Mouse (Mus musculus) erythroblast, embryonic 14.5 days (primary cell): ENCODE data around the gene Snd1. TPM values are rescaled to one million over a fixed set of nuclear protein-coding genes. Genes with fewer than 3 reads are reported as not detected.

ENCODE experiments used
- H3K27me3 ChIP-seq: 2 replicates; pipeline ENCODE4 v1.6.1; 2012; ENCODE audit warnings: inconsistent platforms; ENCODE audit not compliant: control insufficient read depth
- H3K36me3 ChIP-seq: 2 replicates; pipeline ENCODE4 v1.6.1; 2012; ENCODE audit warnings: mild to moderate bottlenecking, inconsistent platforms; ENCODE audit not compliant: control insufficient read depth
- H3K4me1 ChIP-seq: 2 replicates; pipeline ENCODE4 v1.6.1; 2012; ENCODE audit warnings: inconsistent platforms; ENCODE audit not compliant: control insufficient read depth
- H3K4me3 ChIP-seq: replicated peaks from 2 replicates; pipeline ENCODE3; 2012; ENCODE audit warnings: moderate library complexity, mild to moderate bottlenecking, inconsistent platforms
- H3K9me3 ChIP-seq: 2 replicates; pipeline ENCODE4 v1.6.1; 2012; ENCODE audit warnings: low read length, inconsistent platforms, mixed read lengths; ENCODE audit not compliant: control insufficient read depth
- GATA1 ChIP-seq: IDR thresholded peaks from 2 replicates; pipeline ENCODE4 v1.6.1; 2012; ENCODE audit warnings: low read length, inconsistent platforms, mixed read lengths
- TAL1 ChIP-seq: IDR thresholded peaks from 3 replicates; pipeline ENCODE4 v1.6.1; 2012; ENCODE audit warnings: low read length, inconsistent platforms, mixed read lengths
- polyA plus RNA-seq: library from polyadenylated mRNA; stranded (reverse); fragments of >175 nt; gene quantifications from 2 replicates; pipeline ENCODE4 v1.2.3, GENCODE M21; 2012

Gene Snd1
- polyA plus RNA-seq, 1 experiment = 1.9 TPM

DNA sequence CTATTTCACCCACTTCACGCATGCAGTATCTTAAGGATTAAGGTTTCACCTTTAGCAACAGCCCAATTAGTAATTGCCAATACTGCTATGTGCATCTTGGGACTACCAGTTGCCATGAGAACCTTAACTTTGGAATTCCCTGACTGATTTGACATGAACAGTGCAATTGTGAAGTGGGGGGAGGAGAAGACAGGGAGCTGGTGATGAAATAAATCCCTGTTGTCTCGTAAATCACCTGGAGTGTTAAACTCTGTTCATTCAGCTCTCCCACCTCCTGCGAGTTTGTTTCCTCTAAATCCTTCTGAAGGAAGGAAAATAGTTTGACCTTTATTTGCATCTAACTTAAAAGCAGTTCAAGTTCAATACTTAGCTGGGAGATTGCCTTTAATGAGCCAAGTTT is 286.8 kb downstream of the Snd1 start:
- Histone ChIP-seq H3K4me1 (no peaks in the 10 kb centered on the region), H3K4me3 (no peak overlapping the region), H3K27me3 (no peaks in the 10 kb centered on the region), H3K36me3 (peaks cover under 1% of the 10 kb centered on the region; the same call in 1 of the 2 replicates), H3K9me3 (no peaks in the 10 kb centered on the region)
- TF ChIP-seq GATA1 (no peak), TAL1 (no peak)

DNA sequence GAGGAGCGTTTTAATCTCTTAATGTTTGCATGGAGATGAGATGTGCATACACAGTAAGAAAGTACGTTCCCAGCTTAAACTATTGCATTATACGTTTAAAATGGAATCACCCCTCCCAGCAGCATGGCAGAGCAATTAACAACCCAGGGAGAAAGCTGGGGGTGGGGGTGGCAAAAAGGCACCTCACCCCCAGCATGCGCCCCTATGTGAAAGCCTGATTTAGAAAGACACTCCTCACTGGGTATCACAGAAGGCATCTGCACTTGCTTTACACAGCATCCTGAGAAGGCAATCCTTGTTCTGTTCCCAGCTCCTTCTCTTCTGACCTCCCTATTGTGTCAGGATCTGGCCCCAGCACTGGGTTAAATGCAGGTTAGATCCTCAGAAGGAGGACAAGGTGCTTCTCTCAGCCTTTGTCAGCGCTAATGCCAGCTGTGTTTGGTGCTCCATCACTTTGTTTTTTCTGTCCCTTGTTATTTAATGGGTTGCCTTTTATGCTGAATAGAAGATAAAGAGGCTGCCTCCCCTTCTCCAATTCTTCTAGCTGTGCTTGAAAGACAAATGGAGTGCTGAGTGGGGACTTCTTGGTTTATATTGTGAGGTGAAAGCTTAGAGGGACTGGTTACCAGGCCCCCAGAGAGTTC is 287.3 kb downstream of the Snd1 start:
- H3K27me3 ChIP-seq = no peaks in the 10 kb centered on the region
- no peak for TF ChIP-seq TAL1
- no peak for TF ChIP-seq GATA1
- no peaks in the 10 kb centered on the region for H3K36me3 ChIP-seq
- H3K4me3 ChIP-seq = no peak overlapping the region
- H3K4me1 ChIP-seq = no peaks in the 10 kb centered on the region
- H3K9me3 ChIP-seq = no peaks in the 10 kb centered on the region

DNA sequence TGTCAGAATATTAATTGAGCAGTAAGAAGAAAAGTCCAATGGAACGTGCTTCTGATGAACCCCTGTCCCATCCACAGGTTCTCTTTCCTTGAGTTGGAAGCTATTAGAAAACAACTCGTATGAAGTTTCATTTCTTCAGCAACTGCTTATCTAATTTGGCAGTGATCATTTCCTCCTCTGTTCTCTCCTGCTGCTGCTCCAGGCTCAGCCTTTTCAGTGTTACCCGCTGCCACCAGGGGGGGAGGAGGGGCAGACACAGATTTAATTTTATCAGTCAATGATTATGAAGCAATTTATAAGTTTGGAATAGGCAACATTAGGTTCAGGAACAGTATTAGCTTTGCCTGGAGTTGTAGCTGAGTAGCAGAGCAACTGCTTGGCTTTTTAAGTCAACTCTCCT is 291.7 kb downstream of the Snd1 start:
- H3K36me3 ChIP-seq = peaks cover 11% of the 10 kb centered on the region
- no peak overlapping the region for H3K4me3 ChIP-seq
- H3K9me3 ChIP-seq = no peaks in the 10 kb centered on the region
- no peaks in the 10 kb centered on the region for H3K27me3 ChIP-seq
- H3K4me1 ChIP-seq = no peaks in the 10 kb centered on the region
- TF ChIP-seq GATA1 = no peak
- no peak for TF ChIP-seq TAL1

DNA sequence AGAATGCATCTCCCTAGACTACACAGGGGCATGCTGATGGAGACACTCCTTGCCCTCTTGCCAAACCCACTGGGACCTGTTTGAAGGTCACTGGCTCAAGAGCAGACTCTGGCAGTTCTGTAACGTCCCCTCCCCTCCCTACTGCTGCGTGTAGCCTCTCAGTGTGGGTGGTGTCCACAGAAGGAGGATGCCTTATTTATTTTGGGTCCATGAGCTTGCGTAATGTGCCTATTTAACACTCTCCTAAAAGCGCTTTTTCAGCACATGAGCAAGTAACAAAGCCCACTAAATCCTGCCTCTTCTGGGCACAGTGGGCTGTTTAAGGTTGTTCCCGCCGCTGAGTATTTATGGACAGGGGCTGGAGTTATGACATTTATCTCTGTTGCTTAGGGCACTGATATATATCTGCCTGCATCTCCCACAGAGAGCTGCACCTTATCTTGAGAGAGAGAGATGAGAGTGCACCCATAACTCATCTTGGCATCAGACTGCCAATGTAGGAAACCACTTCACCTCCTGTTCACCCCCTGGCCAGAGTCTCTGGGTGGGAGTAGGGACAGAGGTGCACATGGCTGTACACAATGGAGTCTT is 293.0 kb downstream of the Snd1 start:
- H3K4me3 ChIP-seq = no peak overlapping the region
- no peaks in the 10 kb centered on the region for H3K9me3 ChIP-seq
- H3K36me3 ChIP-seq = peaks cover 11% of the 10 kb centered on the region
- H3K27me3 ChIP-seq = no peaks in the 10 kb centered on the region
- TF ChIP-seq TAL1 (no peak), GATA1 (no peak)
- H3K4me1 ChIP-seq = no peaks in the 10 kb centered on the region

DNA sequence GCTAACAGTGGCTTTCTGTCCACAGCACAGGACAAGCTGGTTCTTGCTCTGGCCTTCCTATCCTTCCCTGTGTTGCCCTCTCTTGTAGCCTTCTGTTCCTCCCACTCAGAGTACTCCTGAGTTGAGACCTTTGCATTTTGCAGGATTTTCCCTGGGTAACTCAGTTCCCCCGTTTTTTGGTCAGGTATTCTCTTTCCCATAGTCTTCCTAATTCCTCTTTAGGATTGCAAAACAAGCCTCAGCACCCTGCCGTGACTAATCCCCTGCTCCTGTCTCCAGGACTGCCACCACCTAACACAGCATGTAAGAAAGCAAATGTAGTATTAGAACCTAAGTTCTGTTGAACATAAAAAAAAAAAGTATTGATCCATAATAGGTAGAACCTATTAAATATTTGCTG is 296.4 kb downstream of the Snd1 start:
- no peaks in the 10 kb centered on the region for H3K4me1 ChIP-seq
- H3K9me3 ChIP-seq = no peaks in the 10 kb centered on the region
- TF ChIP-seq GATA1 (no peak), TAL1 (no peak)
- no peak overlapping the region for H3K4me3 ChIP-seq
- H3K36me3 ChIP-seq = peaks cover 11% of the 10 kb centered on the region
- H3K27me3 ChIP-seq = no peaks in the 10 kb centered on the region

DNA sequence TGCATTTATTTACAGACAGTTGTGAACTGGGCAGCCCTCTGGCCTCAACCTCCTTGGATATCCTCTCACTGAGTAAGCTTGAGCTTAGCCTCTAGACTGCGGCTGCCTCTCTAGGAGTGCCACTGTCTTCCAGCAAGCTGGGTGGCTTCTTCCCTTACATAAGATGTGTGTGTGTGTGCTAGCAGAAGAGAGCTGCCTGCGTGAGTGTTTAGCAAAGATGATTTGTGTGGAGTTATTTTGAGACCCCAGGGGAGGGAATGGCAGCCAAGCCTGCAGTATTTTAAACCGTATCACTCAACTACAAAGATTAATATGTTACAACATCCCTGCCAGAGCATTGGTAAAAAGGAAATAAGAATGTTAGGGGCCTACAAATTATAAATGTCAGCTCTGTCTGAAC is 306.8 kb downstream of the Snd1 start:
- peaks cover 6% of the 10 kb centered on the region for H3K4me1 ChIP-seq
- H3K4me3 ChIP-seq = no peak overlapping the region
- no peak for TF ChIP-seq TAL1
- TF ChIP-seq GATA1 = no peak
- no peaks in the 10 kb centered on the region for H3K9me3 ChIP-seq
- H3K27me3 ChIP-seq = no peaks in the 10 kb centered on the region
- H3K36me3 ChIP-seq = peaks cover 2% of the 10 kb centered on the region; the same call in 1 of the 2 replicates

DNA sequence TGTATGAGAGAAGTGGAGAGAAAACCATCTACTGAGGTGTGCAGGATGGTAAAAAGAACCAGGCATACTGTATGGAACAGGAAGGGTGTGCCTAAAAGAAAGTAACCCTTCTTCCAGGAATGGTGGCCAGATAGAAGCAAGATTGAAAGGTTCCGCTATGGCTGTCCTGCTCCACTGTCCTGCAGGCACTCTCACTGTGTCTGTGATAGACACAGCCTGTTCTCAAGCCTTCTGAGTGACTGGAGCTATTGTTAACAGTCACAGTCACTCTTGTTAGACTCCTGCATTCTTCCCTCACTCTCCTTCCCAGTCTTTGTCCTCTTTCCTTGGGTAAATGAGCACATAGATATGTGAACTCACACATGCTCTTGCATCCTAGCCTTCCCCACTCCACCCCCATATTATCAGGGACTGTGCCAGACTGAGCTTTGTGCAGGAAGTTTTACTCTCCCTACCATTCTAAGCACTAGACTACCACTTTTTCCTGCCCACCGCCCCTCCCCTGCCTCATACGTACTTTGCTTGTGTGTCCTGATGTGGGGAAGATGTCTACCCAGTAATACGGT is 308.2 kb downstream of the Snd1 start:
- no peaks in the 10 kb centered on the region for H3K9me3 ChIP-seq
- peaks cover 2% of the 10 kb centered on the region; the same call in 1 of the 2 replicates for H3K36me3 ChIP-seq
- no peak for TF ChIP-seq TAL1
- TF ChIP-seq GATA1 = no peak
- no peak overlapping the region for H3K4me3 ChIP-seq
- peaks cover 15% of the 10 kb centered on the region for H3K4me1 ChIP-seq
- H3K27me3 ChIP-seq = no peaks in the 10 kb centered on the region

DNA sequence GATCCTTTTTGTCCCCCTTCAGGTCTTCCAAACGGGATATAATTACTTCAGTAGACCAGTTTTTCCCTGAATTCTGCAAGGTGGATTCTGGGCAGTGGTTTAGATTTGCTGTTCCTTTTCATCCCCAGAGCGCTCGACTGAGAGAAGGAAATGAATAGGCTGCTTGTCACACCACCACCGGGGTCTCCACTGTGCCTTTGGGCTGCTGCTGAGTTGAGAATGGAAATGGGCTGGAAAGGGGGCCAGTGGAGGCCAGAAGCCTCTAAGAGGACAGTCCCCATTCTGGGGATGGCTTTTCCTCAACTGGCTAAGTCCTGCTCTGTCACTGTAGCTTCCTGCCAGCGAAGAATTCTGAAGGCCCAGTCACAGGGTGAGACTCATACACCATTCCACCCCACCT is 309.0 kb downstream of the Snd1 start:
- Histone ChIP-seq H3K36me3 (peaks cover 2% of the 10 kb centered on the region; the same call in 1 of the 2 replicates), H3K4me1 (peaks cover 15% of the 10 kb centered on the region)
- TF ChIP-seq GATA1 = no peak
- no peak for TF ChIP-seq TAL1

DNA sequence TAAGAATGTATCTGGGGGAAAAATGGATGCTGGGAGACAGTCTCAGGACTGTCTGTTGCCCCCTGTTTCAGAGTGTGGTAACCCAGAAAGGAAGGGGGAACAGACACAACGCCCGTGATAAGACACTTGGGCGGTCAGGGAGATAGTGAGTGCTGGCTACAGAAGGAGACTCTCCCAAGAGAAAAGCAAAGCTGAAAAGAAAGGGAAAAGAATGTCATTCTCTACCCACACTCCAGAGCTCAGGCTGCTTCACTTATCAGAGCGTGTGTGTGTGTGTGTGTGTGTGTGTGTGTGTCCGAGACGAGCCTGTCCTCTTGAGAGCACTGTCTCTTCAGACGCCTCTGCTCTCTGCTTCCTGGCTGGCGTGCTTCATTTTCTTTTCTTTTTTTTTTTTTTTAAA is 310.8 kb downstream of the Snd1 start:
- Histone ChIP-seq H3K4me3 (no peak overlapping the region), H3K27me3 (no peaks in the 10 kb centered on the region), H3K4me1 (peaks cover 15% of the 10 kb centered on the region), H3K36me3 (peaks cover 3% of the 10 kb centered on the region), H3K9me3 (no peaks in the 10 kb centered on the region)
- TF ChIP-seq TAL1 (no peak), GATA1 (no peak)

More for the DNA sequence above, 309.0 kb downstream of the Snd1 start:
- no peaks in the 10 kb centered on the region for H3K27me3 ChIP-seq
- H3K4me3 ChIP-seq = no peak overlapping the region
- H3K9me3 ChIP-seq = no peaks in the 10 kb centered on the region

DNA sequence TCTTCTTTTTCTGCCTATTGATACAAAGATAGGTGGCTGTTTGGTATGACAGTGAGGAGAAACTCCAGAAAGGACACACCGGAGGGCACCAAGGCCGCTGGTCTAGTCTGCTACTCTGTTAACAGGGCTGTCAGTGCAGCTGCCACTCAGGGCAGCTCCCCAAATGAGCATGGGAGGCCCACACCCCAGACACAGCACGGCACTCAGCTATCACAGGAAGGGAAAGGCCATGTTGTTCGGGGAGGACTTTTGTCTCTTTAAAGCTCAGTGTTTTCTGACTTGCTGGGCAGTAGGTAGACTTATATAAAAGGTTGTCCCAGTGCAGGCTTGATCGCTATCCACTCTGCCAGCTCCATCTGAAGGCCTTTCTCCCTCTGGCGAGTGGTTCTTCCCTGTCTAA is 312.2 kb downstream of the Snd1 start:
- TF ChIP-seq TAL1 (no peak), GATA1 (no peak)
- H3K9me3 ChIP-seq = no peaks in the 10 kb centered on the region
- peaks cover 7% of the 10 kb centered on the region for H3K36me3 ChIP-seq
- H3K4me1 ChIP-seq = peaks cover 15% of the 10 kb centered on the region
- no peak overlapping the region for H3K4me3 ChIP-seq
- H3K27me3 ChIP-seq = no peaks in the 10 kb centered on the region
